Mouse (Mus musculus) heart, adult 9 months (tissue): ENCODE measurements around the gene Fcna.

Experiments
- DNase-seq, 2 experiments: peaks; one replicate each; pipeline ENCODE4 v3.0.0; 2022; ENCODE audit warnings: low spot score in 2 of 2

Gene Fcna

DNA sequence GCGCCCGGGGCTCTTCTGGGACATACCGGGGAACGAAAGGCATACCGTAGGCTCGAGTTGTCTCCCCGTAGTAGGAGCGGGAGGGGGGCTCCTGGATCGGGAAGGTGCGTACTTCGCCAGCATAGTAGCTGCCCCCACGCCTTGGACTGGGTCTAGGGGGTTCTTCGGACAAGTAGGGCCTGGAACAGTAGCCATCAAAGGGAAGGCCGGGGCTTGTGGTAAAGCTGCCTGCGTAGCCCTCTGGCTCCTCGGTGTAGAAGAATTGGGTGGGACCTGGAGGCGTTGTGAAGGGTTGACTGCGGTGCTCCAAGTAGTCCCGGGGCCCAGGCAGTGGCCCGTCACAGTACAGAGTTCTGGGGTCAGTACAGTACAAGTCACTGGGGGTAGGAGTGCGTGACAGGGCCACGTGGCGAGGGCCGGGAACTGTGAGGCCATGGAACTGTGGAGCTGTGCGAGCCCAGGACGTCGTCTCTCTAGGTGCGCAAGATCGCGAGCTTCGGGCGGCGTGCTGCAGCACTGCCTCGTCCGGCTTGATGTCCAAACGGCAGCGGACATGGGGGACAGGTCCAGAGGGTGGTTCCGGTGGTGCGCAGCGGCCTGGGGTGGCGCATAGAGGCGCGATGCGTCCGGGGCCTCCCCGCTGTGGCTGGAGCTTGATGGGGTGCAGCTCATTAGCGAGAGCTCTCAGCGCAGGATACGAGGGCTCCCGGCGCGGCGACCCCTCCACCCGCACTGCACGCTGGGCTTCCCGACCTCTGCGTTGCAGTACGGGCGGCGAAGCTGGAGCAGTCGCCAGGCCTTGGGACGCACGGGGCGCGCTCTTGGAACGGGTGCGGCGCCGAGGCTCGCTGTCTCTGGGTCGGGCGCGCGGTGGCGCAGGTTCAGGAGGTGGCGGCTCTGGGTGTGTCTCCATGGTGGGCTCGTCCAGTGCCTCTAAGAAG is 48.8 kb downstream of the Fcna start:
- DNase-seq, result no peak

DNA sequence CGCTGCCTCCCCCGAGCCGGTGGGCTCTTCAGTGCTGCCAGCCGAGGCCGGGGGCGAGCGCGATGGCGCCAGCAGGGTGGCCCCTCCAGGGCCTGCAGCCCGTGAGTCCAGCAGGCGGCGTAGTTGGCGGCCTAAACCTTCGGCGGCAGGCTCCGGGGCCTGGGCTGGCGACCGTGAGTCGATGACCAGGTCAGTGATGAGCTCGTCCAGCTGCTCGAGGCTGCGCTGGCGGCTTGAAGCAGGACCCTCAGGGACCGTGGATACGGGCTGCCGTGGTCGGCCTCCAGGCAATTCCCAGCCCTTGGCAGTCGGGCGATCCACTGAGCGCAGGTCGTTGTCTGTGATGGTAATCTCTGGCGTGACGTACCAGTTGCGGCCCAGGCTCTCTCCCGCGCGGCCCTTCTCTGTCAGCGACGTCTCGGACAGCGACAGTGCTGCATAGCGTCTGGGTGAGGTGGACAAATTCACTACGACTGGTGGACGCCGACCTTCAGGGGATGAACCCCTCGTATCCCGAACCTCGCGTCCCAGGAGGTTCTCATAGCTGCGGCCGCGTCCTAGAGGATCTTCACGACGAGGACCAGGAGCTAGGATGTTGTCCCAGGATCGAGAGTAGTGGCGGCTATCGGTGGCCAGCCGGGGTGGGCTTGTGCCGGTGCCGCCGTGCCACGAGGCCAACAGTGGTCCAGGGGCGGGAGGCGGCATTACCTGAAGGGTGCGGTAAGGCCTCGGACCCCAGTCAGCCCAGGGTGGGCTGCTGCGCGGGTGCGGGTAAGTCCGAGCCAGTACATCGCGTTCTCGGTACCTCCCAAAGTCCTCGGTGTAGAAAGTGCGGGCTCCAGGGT is 49.7 kb downstream of the Fcna start:
- no peak for DNase-seq

DNA sequence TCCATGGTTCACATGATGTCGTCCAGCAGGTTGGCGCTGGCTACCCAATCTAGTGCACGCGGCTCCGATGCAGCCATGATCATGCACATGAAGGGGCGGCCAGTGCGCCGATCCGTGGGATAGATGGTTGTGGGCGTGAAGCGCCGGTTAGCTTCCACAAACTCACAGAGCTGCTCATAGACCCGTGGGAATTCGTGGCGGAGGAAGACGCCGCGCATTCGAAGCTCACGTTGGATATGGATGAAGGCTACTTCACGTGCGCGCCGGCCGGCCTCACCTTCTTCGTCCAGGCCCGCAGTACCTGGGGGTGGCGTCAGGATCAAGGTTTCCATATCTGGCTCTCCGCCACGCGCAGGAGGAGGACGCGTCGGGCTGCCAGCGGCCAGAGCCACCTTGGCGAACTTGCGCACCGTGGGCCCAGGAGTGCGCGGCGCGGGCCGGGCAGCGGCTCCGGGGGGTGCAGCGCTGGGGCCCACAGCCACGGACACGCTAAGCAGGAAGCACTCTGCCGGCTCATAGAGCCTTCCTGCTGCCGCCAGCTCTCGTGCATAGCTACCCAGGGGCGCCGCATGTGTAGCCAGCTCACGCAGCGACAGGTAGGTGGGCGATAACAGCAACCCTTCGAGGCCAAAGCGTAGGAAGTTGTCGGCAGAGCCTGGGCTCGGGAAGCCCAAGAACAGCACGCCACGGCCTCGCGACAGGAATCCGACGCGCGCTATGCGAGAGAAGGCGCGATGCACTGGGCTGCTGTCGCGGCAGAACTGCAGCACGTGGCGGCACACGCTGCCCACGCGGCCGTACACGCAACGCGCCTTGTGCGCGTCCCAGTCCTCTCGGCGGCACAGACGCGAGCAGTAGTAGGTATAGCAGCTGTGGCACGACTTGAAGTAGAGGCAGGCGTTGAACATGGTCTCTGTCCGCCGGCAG is 50.6 kb downstream of the Fcna start:
- DNase-seq, result no peak

DNA sequence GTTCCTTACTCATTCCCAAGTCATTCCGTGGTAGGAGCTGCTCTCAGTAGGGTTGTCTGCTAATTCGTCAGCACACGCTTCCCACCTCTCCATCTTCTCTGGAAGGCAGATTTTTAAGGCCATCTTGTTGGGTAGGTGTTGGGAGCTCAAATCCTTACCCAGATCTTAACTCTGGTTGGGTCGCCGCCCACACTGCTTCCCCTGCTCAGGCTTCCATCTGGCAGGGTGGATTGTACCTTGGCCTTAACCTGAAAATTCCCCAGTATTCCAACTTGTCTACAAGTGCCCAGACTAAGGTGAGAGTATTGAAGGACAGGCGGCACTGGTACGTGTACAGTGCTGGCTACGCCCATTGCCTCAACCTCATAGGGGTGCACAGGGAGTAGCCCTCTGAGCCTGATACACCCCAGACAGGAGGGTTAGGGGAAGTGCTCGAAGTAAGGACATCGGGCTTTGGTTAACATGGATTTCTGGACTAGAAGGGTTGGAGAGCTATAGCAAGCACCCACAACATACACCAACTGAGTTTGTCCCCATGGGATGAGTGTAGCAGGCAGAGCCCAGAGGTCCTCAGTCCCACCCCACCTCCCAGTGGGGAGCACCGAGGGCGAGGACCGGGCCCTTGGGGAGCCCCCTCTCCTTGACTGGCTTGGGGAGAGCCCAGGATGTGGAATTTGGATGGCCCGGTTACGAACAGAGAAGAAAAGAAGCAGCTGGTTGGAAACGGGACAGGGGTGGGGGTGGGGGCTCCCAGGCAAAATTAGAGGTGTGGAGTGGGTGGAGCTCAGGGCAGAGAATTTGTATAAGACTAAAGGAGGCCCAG is 51.6 kb downstream of the Fcna start:
- DNase-seq, result no peak

DNA sequence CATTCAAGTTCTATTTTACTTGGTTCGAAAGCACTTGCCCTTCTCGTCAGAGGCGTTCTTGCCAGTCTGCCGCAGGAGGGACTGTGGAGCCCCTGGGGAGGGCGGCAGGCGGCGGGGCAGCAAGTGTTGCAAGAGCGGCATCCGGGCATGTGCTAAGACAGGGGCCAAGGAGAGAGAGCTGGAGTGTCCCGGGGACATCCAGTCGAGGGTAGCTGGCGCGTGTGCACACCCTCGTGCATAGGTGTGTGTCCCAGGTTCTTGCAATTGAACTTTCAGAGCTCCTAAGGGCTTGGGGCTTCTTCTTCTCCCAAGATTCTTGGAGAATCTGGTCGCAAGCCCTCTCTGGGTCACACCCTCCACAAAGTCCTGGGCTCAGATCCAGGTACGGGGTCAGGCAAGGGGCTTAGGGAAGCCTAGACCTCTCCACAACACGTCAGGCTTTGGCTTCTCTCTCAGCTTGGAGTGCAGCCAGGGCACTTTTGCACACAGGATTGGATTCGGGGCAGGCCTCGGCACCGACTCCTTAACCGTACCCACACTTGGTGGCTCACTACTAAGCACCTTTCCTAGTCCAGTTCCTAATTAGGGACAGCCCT is 52.3 kb downstream of the Fcna start:
- DNase-seq, result no peak
